Mouse (Mus musculus) heart, embryonic 14.5 days (tissue): ENCODE results near the gene Rptor. TPM values are rescaled to one million over a fixed set of nuclear protein-coding genes. Genes with fewer than 3 reads are reported as not detected.

ENCODE experiments used
- ATAC-seq: fragments of 200-750 bp; cut with Nextera tagmentation; 2 replicates; pipeline ENCODE4 v1.8.0; 2017; ENCODE audit warnings: low read depth, moderate TSS enrichment; ENCODE audit not compliant: insufficient number of reproducible peaks, insufficient read depth, low FRiP score
- H3K27ac ChIP-seq, 2 experiments: fragments of 200-500 bp in 1 of 2; fragments of 300-500 bp in 1 of 2; sonication (generic) in 1 of 2; replicated peaks in 1 of 2; 2 replicates each; pipeline ENCODE4 v1.5.1; 2012 to 2014; ENCODE audit warnings: low read depth in 2 of 2, low read length in 2 of 2, control low read depth in 1 of 2, mild to moderate bottlenecking in 1 of 2, mixed read lengths in 1 of 2; ENCODE audit not compliant: control insufficient read depth in 1 of 2, insufficient read depth in 1 of 2
- H3K27me3 ChIP-seq: fragments of 300-500 bp; sonication (generic); 2 replicates; pipeline ENCODE4 v1.6.1; 2014; ENCODE audit warnings: mild to moderate bottlenecking, low read length, control low read depth; ENCODE audit not compliant: control insufficient read depth, insufficient read depth
- H3K36me3 ChIP-seq: fragments of 300-500 bp; sonication (generic); 2 replicates; pipeline ENCODE4 v1.6.1; 2014; ENCODE audit warnings: mild to moderate bottlenecking, control low read depth, low read length, mixed read lengths; ENCODE audit not compliant: control insufficient read depth, insufficient read depth
- H3K4me1 ChIP-seq, 2 experiments: fragments of 200-500 bp in 1 of 2; fragments of 300-500 bp in 1 of 2; sonication (generic) in 1 of 2; 2 replicates each; pipeline ENCODE4 v1.6.1; 2012 to 2014; ENCODE audit warnings: low read length in 2 of 2, control low read depth in 1 of 2, mixed read lengths in 1 of 2; ENCODE audit not compliant: control insufficient read depth in 2 of 2, insufficient read depth in 2 of 2
- H3K4me2 ChIP-seq: fragments of 300-500 bp; sonication (generic); 2 replicates; pipeline ENCODE4 v1.6.1; 2014; ENCODE audit warnings: mild to moderate bottlenecking, low read length
- H3K4me3 ChIP-seq, 2 experiments: fragments of 200-500 bp in 1 of 2; fragments of 300-500 bp in 1 of 2; sonication (generic) in 1 of 2; 2 replicates each; pipeline ENCODE4 v1.5.1; 2012 to 2014; ENCODE audit warnings: low read length in 2 of 2, mild to moderate bottlenecking in 2 of 2, control low read depth in 1 of 2, low read depth in 1 of 2, moderate library complexity in 1 of 2; ENCODE audit not compliant: control insufficient read depth in 1 of 2, insufficient read depth in 1 of 2
- H3K9ac ChIP-seq: fragments of 300-500 bp; sonication (generic); 2 replicates; pipeline ENCODE4 v1.6.1; 2014; ENCODE audit warnings: mild to moderate bottlenecking, low read length
- H3K9me3 ChIP-seq: fragments of 300-500 bp; sonication (generic); 2 replicates; pipeline ENCODE4 v1.6.1; 2016; ENCODE audit warnings: low read length, control low read depth; ENCODE audit not compliant: control insufficient read depth
- WGBS: fragments of 180-500 bp; shearing (Covaris S2); extraction: QIAGEN DNeasy Blood & Tissue Kit; methylation state at CpG from one replicate; pipeline ENCODE4 v1.1.7; 2014; 5-methylcytosine and 5-hydroxymethylcytosine counted together
- polyA plus RNA-seq: library from polyadenylated mRNA; unstranded; fragments of >200 nt; fragmentation: Nextera tagmentation; extraction: Ambion mirVana; gene quantifications from 2 replicates; pipeline ENCODE4 v1.2.1, GENCODE M21; 2014

The Rptor gene
- polyA plus RNA-seq, 1 experiment from 2014 or later = 11.2 TPM

DNA sequence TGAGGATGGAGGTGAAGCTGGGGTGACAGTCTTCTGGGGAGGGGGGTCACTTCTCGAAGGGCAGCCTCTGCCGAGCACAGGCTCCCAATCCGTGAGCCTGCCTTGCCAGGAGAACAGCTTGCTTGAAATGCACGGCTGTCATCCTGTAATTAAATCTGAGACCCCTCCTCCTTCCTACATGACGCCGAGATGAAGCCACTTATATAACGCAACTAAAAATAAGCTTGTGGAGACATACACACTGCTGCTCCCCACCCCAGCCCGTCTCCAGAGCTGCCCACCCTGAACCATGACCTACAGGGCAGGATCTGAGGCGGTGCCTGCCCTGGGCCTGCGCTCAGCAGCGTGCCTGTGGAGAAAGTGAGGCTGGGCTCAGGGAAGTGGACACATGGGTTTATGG, 337.4 kb downstream of the Rptor start:
- no peak for ATAC-seq

DNA sequence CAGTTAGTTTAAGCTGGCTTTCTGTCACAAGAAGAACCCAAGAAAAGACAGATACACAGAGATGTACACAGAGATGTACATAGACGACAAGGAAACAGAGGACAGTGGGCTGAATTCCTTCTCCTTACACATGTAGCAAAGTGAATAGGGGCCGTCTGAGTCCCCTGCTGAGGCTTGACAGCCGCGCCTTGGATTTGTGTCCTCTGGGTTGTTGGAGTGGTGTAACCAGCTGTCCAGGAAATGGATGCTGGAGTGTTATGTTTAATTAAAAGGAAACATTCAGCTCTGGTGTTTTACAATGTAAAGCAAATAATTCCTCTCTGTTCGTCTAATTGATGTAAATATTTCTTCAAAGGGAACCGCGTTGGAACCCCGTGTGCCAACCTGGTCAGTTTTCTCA, 339.1 kb downstream of the Rptor start:
- Histone ChIP-seq H3K9ac (peak overlapping the region; percentile 72), H3K4me1 (peaks cover 9 to 29% of the 10 kb centered on the region in 2 experiments; a peak in 3 of 4 replicates), H3K4me3 (peak overlapping the region; percentile 66 to 84), H3K36me3 (no peaks in the 10 kb centered on the region), H3K4me2 (peak overlapping the region; percentile 92), H3K27me3 (peaks cover 16% of the 10 kb centered on the region), H3K27ac (no peak overlapping the region), H3K9me3 (no peaks in the 10 kb centered on the region)
- WGBS = 12% methylated on average over 8 of the region's 8 CpGs
- ATAC-seq = no peak

More for the DNA sequence above, 337.4 kb downstream of the Rptor start:
- no peak overlapping the region for H3K27ac ChIP-seq
- H3K4me2 ChIP-seq = no peak overlapping the region
- peaks cover 5 to 28% of the 10 kb centered on the region in 2 experiments; a peak in 3 of 4 replicates for H3K4me1 ChIP-seq
- 68% methylated on average over 11 of the region's 11 CpGs for WGBS
- H3K36me3 ChIP-seq = no peaks in the 10 kb centered on the region
- H3K4me3 ChIP-seq = no peak overlapping the region
- no peak overlapping the region for H3K9ac ChIP-seq
- H3K9me3 ChIP-seq = no peaks in the 10 kb centered on the region
- peaks cover 16% of the 10 kb centered on the region for H3K27me3 ChIP-seq

DNA sequence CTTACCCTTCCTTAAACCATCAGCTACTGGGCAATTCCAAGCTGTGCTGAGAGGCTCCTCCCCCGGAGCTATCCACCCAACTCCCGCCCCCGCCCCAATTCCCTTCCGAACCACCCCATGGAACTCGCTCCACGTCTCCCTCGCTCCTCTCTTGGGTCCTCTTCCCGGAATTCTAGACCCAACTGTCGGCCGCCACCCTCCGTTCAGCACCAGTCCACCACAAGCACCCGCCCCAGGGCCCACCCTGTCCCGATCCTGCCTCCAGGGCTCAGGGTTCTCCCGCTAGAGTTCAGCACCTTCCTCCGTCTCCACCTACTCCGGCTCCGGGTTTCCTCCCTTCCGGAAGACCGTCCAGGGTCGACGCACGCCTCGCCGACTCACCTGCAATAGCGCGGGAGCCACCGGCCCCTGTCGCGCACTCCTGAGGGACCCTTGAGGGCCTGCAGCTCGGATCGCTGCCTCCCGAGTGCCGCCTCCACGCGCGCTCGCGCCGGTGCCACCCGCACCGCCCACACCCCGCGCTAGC, 339.6 kb downstream of the Rptor start:
- Histone ChIP-seq H3K4me3 (peak overlapping the region; percentile 66 to 84), H3K4me2 (peak overlapping the region; percentile 92), H3K9me3 (no peaks in the 10 kb centered on the region), H3K4me1 (peaks cover 7 to 25% of the 10 kb centered on the region in 2 experiments; a peak in 3 of 4 replicates), H3K9ac (peak overlapping the region; percentile 72), H3K27me3 (peaks cover 16% of the 10 kb centered on the region), H3K36me3 (no peaks in the 10 kb centered on the region), H3K27ac (peak overlapping the region; percentile 42 to 55; a peak in 3 of 4 replicates)
- WGBS = under 1% methylated on average over 43 of the region's 43 CpGs
- peak; percentile 23 for ATAC-seq

DNA sequence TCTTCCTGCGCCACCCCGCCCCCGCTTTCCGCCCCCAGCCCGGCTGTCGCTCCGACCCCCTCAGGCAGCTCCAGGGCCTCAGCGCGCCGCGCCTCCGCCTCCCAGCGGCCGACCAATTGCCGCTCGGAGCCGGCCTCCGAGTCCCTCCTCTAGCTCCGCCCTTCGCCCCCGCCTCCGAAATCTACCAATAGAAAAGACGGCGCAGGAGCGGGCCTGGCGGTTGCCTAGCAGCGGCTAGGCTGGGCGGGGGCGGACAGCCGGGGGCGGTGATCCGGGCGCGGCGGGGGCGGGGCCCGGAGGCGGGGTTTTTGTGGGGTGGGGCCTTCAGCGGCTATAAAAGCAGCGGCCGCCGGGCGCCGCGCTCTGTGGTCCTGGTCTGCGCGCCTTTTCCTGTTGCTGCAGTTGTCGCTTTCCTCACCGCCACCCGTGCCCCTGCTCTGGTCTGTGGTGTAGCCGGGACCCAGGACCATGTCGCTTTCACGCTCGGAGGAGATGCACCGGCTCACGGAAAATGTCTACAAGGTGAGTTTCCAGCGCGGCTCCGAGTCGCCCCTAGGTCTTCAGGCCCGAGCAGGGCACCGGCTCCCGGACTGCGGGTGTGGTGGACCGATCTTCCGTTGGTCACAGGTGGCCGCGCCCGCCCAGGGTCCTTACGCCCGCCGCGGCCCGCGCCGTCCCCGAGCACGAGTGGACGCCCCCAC, 340.2 kb downstream of the Rptor start, which contains the start of gene Baiap2:
Baiap2 (plus strand) TSS at position 37 of the 701 bp plus-strand sequence.
- WGBS = under 1% methylated on average over 79 of the region's 79 CpGs
- ATAC-seq = peak; percentile 94
- peaks cover 16% of the 10 kb centered on the region for H3K27me3 ChIP-seq

DNA sequence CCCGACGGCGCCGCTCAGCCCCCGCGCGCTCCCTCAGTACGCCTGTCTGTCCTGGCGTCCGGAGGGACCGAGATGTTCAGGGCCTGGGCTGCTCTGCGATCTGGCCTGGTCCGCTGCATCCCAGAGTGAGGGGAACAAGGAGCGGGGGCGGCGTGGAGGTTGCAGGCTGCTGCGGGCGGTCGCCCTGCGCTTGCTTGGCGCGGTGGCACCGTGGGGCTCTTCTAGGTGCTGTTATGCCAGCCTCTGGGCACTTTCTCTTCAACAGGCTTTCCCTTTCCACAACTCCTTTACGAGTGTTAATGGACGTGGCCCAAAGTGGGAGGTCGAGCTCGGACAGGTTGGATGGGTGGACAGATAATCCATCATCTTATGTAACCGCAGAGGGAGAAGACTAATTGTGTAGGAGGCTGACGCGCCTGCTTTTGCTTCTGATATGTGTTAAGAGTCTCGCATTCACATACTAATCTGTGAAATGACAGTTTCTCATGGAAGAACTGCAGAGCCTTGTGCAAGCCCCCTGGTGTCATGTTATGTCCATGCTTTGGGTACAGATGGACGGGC, 340.8 kb downstream of the Rptor start:
- peak overlapping the region; percentile 85 for H3K9ac ChIP-seq
- H3K27ac ChIP-seq = peak overlapping the region in 1 of 2 experiments; percentile 42; a peak in 1 of 4 replicates
- H3K4me2 ChIP-seq = peak overlapping the region; percentile 98
- ATAC-seq = peak; percentile 16
- H3K36me3 ChIP-seq = no peaks in the 10 kb centered on the region
- peaks cover 8 to 30% of the 10 kb centered on the region in 2 experiments; a peak in 3 of 4 replicates for H3K4me1 ChIP-seq
- WGBS = 5% methylated on average over 30 of the region's 32 CpGs
- no peaks in the 10 kb centered on the region for H3K9me3 ChIP-seq
- H3K27me3 ChIP-seq = peaks cover 15% of the 10 kb centered on the region
- H3K4me3 ChIP-seq = peak overlapping the region; percentile 57 to 74

More for the DNA sequence above, 340.2 kb downstream of the Rptor start, which contains the start of gene Baiap2:
- H3K9me3 ChIP-seq = no peaks in the 10 kb centered on the region
- peak within 1 kb of the TSS; percentile 42 to 55; a peak in 3 of 4 replicates for H3K27ac ChIP-seq
- H3K4me3 ChIP-seq = peak within 1 kb of the TSS; percentile 74 to 84
- peaks cover 4 to 24% of the 10 kb centered on the region in 2 experiments; a peak in 3 of 4 replicates for H3K4me1 ChIP-seq
- H3K4me2 ChIP-seq = peak within 1 kb of the TSS; percentile 98
- no peaks in the 10 kb centered on the region for H3K36me3 ChIP-seq
- peak within 1 kb of the TSS; percentile 85 for H3K9ac ChIP-seq

DNA sequence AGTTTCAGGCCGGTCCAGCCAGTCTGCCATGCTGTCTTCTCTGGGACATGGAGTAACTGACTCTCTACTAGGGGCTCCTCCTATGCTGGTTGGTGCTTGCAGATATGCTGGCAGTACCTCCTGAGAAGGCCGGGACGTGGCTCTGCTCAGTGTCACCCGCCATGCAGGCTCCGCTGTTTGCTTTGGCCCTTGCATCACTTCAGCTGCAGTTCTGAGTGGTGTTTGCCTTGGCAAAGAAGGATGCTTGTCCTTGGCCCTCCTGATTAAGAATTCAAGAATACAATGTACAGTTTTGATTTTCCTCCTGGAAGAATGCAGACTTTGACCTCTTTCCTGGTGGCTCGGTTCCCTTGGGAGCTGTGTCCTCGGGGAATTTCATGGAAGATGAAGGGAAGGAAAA, 342.6 kb downstream of the Rptor start:
- H3K4me3 ChIP-seq = peak overlapping the region in 1 of 2 experiments; percentile 74; a peak in 2 of 4 replicates
- H3K9ac ChIP-seq = no peak overlapping the region
- 47% methylated on average over 7 of the region's 7 CpGs for WGBS
- peaks cover 8% of the 10 kb centered on the region; the same call in 1 of the 2 replicates for H3K27me3 ChIP-seq
- H3K9me3 ChIP-seq = no peaks in the 10 kb centered on the region
- peak overlapping the region; percentile 42 to 62; a peak in 3 of 4 replicates for H3K27ac ChIP-seq
- H3K36me3 ChIP-seq = no peaks in the 10 kb centered on the region
- peak; percentile 13; the same call in 1 of the 2 replicates for ATAC-seq
- peaks cover 18 to 35% of the 10 kb centered on the region in 2 experiments for H3K4me1 ChIP-seq
- H3K4me2 ChIP-seq = peak overlapping the region; percentile 98

DNA sequence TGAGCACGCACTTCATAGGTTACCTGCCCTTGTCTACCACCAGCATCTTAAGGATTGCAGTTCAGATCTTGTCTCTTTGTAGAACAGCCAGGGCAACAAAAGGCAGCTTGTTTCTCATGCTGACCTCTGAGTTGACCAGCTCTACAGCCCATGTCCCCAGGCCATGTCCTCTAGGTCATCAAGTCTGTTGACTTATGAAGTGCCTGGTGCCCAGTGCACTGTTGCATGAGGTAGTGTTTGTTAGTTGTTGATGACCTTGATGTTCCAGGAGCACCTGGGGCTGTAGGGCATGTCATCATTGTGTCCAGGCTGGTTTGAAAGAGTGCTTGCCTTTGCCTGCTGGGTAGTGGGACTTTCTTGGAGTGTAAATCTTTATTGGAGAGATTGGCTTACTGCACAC, 344.7 kb downstream of the Rptor start:
- H3K36me3 ChIP-seq = no peaks in the 10 kb centered on the region
- no peaks in the 10 kb centered on the region for H3K9me3 ChIP-seq
- H3K27me3 ChIP-seq = no peaks in the 10 kb centered on the region
- ATAC-seq = no peak
- H3K4me1 ChIP-seq = peaks cover 24 to 35% of the 10 kb centered on the region in 2 experiments
- WGBS = 93% methylated on average over 1 of the region's 1 CpGs
- H3K4me3 ChIP-seq = no peak overlapping the region
- H3K4me2 ChIP-seq = no peak overlapping the region
- no peak overlapping the region for H3K9ac ChIP-seq
- H3K27ac ChIP-seq = no peak overlapping the region
